Mouse (Mus musculus): ENCODE results near the gene Tspan4.

Gene Tspan4

GRCm38 (mm10) chr7:141475011-141475804 is at the start of gene Tspan4, which contains the start of gene Polr2l:
Gene Tspan4, plus strand, starts transcription at chr7:141475240.
Gene Polr2l, minus strand, starts transcription at chr7:141475132.
- DNase-seq (ENCODE audit: low spot score in 2 of 2): peak in 1 of 2 experiments; percentile 81

- no peak for DNase-seq (ENCODE audit: low spot score in 2 of 2)
These were observed 47.9 kb upstream of the Tspan4 start for GRCm38 (mm10) chr7:141426948-141427730.

- DNase-seq (ENCODE audit: low spot score in 2 of 2): peak in 1 of 2 experiments; percentile 19
These were observed 46.3 kb upstream of the Tspan4 start for GRCm38 (mm10) chr7:141428701-141429100.

GRCm38 (mm10) chr7:141429310-141429709 is 45.7 kb upstream of the Tspan4 start, which contains the start of gene Cend1:
Gene Cend1, minus strand, starts transcription at chr7:141429491.
- peak; percentile 85 to 86 for DNase-seq (ENCODE audit: low spot score in 2 of 2)

GRCm38 (mm10) chr7:141429840-141430584 is 45.0 kb upstream of the Tspan4 start:
- DNase-seq (ENCODE audit: low spot score in 2 of 2): peak in 1 of 2 experiments; percentile 20

GRCm38 (mm10) chr7:141430585-141431240 is 44.3 kb upstream of the Tspan4 start:
- DNase-seq (ENCODE audit: low spot score in 2 of 2): no peak

- DNase-seq (ENCODE audit: low spot score in 2 of 2): peak in 1 of 2 experiments; percentile 15
These were observed 43.4 kb upstream of the Tspan4 start for GRCm38 (mm10) chr7:141431434-141432185.

- DNase-seq (ENCODE audit: low spot score in 2 of 2): peak in 1 of 2 experiments; percentile 15
These were observed 42.8 kb upstream of the Tspan4 start for GRCm38 (mm10) chr7:141432186-141432611.

GRCm38 (mm10) chr7:141432741-141433516 is 42.1 kb upstream of the Tspan4 start:
- no peak for DNase-seq (ENCODE audit: low spot score in 2 of 2)

GRCm38 (mm10) chr7:141433517-141434400 is 41.3 kb upstream of the Tspan4 start:
- DNase-seq (ENCODE audit: low spot score in 2 of 2): no peak

GRCm38 (mm10) chr7:141434464-141434863 is 40.6 kb upstream of the Tspan4 start:
- DNase-seq (ENCODE audit: low spot score in 2 of 2): no peak

GRCm38 (mm10) chr7:141435129-141435855 is 39.7 kb upstream of the Tspan4 start:
- peak; percentile 14 to 43 for DNase-seq (ENCODE audit: low spot score in 2 of 2)

GRCm38 (mm10) chr7:141435856-141436522 is 39.1 kb upstream of the Tspan4 start:
- DNase-seq (ENCODE audit: low spot score in 2 of 2): peak; percentile 29 to 33

- no peak for DNase-seq (ENCODE audit: low spot score in 2 of 2)
These were observed 38.5 kb upstream of the Tspan4 start for GRCm38 (mm10) chr7:141436523-141436892.

GRCm38 (mm10) chr7:141437178-141438120 is 37.6 kb upstream of the Tspan4 start, which contains the start of gene Slc25a22:
Gene Slc25a22, minus strand, starts transcription at chr7:141437892.
- peak; percentile 71 to 82 for DNase-seq (ENCODE audit: low spot score in 2 of 2)

Data from frontal cortex, postnatal 10 days (tissue).